Mouse (Mus musculus) urinary bladder, postnatal 14 days (tissue): Measurements from ENCODE around the gene Pgap2.
A peak's percentile ranks its signal among the peaks of the same experiment; 100 is the strongest.
"Not testable (repeated sequence)": the region's sequence is repeated elsewhere in the genome, so short reads cannot be mapped to it uniquely, and the experiment has no call there.

Experiments
- DNase-seq: peaks from one replicate; pipeline ENCODE4 v3.0.0; 2021; ENCODE audit warnings: low spot score

Gene Pgap2

DNA sequence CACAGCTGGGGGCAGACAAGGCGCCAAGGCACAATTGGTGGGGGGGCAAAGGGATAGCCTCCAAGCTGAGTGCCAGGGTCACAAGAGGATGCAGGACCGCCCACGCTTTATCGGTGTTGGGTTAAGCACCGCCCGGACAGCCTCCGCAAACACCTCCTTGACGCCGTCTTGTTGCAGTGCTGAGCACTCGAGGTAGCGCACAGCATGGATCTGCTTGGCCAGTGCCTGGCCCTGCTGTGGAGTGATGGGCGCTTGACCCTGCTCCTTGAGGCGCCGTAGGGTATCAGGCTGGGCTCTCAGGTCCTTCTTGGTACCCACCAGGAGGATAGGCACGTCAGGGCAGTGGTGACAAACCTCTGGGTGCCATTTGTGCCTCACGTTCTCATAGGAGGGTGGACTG, 29.6 kb downstream of the Pgap2 start:
- no peak for DNase-seq

DNA sequence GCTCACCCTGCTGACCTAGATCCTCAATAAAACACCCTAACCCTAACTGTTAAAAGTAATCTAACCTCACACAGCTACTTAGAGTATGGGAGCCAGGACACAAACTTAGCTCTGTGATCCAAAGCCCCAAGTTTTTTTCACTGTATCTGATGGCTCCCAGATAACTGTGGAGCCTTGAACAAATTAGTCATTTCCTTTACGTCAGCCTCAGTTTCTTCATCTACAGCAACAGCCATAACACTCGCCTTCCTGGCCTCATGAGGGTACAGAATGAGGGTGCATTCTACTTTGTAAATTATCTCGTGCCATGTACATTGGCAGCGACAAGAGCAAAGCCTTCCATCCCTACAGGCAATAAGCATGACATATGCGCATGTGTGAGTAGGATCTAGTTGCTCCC, 32.4 kb downstream of the Pgap2 start:
- DNase-seq, result no peak

- no peak for DNase-seq
These were observed 32.9 kb downstream of the Pgap2 start for GRCm38 (mm10) chr7:102242917-102243316.

DNA sequence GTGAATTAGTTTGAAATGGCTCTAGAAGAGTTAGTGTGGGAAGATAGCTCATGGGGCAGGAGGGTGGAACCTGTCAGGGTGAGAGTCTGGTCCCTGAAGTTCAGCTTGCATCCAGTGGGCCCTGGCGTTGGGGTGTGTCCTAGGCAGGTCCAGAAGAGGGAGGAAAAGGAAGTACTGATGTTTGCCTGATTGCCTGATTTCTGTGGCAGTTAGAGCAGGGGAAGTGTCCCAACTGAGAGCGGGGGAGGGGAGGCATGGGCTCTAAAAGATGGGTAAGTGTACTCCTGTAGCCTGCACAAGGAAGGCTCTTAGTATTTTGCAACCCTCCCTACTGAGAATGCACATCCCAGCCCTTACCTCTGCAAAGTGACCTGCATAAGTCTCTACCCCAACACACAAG, 33.9 kb downstream of the Pgap2 start:
- peak; percentile 46 for DNase-seq

DNA sequence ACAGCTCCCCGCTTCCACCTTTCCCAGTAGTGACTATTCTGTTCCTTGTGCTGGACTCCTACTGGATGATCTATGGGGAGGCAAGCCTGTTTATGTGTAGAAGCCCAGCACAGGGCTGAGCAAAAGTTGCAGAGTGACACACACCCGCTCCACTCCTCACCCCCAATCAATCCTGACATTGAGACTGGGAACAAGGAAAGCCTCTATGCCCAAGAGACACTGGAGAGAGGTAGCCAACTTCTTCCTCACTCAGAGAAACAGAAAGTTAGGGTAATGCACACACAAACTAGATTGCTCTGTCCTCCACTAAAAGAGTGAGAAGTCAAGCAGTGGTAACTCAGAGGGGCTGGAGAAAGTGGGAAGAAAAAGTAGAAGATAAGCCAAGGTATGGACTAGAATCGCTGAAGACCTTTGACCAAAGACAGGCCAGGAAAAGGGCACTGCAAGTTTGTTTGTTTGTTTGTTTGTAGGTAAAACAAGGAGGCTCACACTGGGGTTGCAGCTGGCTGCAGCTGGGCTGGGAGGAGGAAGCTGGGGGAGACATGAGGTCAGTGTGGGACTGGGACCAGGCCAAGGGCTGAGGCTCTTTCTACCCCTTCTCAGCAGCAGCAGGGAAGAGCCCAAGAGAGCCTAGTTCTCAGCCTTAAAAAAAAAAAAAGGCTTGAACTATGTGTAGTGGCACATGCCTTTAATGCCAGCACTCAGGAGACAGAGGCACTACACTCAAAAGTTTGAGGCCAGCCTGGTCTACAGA, 35.0 kb downstream of the Pgap2 start:
- DNase-seq, result peak; percentile 40

GRCm38 (mm10) chr7:102245775-102246174, 35.8 kb downstream of the Pgap2 start:
- peak; percentile 32 for DNase-seq

DNA sequence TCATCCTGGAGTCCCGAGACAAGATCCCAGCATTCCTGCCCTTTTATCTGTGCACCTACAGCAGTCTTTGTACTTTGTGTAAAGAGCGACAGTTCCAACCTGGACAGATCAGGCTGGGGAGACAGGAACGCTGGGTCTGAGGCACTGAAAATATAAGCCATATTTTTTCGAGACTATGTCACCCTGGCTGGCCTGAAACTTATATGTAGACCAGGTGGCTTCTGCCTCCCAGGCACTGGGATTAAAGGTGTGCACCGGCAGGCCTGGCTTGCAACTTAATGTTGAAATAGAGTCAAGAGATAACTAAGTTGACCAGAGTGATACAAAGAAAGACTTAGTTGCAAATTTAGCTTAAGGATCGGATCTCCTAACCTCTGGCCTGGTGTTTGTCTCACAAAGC, 36.3 kb downstream of the Pgap2 start:
- DNase-seq, result no peak

DNA sequence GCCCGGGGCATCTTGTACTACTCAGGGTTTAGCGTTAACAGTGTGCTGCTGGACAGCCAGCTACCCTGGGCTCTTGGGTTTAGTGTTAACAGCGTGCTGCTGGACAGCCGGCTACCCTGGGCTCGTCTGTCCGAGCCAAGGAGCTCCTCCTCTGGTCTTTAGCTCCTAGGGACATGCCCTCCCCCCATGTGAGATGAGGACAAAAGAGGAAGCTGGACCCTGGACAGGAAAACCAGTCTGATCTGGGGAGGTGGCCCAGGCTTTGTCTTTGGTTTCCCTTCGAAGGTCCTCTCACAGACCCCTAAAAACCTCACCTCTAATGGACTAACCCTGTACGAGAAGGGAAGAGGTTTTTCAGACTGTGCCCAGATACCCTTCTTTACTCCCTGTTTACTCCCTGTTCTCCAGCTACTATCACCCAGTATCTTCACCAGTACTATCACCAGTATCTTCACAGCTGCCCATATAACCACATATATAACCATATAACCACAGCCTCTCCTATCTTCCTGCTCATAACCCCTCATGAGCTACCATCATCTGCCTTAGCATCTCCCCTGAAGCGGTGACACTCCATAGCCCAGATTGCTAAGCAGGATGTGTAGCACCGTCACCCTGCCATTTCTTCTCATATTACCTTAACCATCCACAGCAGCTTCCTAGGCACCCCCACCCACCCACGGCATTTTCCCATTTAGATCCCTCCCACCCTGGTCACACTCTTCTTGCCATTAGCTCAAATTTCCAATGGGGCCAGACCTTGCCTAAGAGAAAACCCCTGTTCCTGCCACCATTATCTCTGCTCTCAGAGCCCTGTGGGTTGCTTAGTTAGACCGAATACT, 37.2 kb downstream of the Pgap2 start:
- no peak for DNase-seq

GRCm38 (mm10) chr7:102248691-102249404, 38.8 kb downstream of the Pgap2 start:
- DNase-seq, result no peak

DNA sequence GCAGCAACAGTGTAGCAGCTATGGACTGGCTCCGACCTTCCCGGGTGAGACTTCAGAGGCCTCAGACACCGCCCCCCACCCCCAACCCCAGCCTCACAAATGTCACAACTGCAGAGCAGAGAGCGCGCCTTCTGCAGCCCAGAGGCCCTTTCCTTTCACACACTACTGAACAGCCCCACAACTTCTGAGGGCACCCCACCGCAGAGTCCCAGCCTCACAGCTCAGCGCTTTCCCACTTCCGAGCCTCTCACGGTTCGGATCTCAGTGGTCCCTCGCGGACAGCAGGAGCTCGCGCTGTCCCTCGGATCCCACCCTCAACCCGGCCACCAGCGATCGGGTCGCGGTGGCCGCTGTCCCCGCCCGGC, 39.5 kb downstream of the Pgap2 start:
- no peak for DNase-seq

GRCm38 (mm10) chr7:102249896-102250630, 40.1 kb downstream of the Pgap2 start:
- peak; percentile 74 for DNase-seq

GRCm38 (mm10) chr7:102250631-102251214, 40.7 kb downstream of the Pgap2 start:
- DNase-seq, result peak; percentile 93

DNA sequence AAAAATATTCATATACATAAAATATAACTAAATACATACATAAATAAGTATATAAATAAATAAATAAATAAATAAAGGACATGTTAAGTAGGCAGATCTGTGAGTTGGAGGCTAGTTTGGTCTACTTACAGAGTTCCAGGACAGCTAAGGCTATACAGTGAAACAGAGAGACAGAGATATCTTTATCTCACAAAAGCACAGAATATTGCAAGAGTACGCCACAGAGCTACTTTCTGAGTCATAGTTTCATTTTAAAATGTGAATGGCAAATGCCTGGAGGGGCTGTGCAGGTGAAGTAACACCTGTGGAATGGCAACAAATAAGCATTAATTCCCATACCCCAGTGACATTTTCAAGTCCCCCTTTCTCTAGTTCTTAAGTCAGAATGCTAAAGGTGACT, 43.6 kb downstream of the Pgap2 start:
- no peak for DNase-seq

GRCm38 (mm10) chr7:102255954-102256353, 45.9 kb downstream of the Pgap2 start, which contains the start of gene Rhog:
Gene Rhog (minus strand): TSS chr7:102256054.
- no peak for DNase-seq

GRCm38 (mm10) chr7:102256636-102257035, 46.6 kb downstream of the Pgap2 start:
- no peak for DNase-seq

DNA sequence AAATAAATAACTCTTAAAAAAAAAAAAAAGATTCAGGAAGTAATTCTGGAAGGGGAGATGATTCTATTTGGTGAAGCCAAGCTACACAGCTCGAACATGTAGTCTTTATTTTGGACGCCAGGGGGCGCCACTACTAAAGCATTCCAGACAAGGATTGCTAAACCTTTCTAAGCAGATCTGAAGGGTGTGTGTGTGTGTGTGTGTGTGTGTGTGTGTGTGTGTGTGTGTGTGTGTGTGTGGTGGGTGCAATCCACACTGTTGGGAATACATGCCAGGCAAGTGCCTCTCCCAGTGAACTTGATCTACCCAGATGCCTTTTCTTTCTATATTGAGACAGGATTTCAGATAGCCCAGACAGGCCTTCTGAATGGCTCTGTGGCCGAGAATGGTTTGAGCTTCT, 48.2 kb downstream of the Pgap2 start:
- DNase-seq, result peak; percentile 87

- DNase-seq, result no peak
These were observed 48.7 kb downstream of the Pgap2 start for GRCm38 (mm10) chr7:102258753-102259152.

DNA sequence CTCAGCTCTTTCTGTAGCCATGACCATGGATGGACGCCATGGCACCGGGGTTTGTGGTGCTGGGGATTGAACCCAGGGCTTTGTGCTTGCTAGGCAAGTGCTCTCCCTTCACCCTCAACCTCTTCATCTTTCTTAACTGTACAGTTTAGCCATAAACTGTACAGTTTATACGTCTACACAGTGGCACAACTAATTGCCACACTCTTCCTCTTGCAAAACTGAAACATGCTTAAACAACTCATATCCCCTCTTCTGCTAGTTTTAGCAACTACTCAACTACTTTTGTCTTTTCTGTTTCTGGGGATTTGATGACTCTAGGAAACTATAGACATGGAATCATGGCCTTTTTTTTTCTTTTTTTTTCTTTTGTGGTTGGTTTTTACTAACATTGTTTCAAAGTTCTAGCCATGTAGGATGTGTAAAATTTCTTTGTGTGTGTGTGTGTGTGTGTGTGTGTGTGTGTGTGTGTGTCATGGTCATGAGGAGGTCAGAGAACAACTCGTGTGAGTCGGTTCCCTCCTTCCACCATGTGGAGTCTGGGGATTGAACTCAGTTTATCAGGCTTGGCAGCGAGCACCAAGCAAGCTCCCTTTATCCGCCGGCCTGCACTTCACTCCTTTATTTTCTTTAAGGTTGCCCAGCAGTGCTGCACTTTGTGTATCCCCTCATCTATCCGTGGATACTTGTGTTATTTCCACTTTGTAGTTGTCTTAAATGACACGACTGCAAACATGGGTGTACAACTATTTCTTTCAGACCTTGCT, 49.9 kb downstream of the Pgap2 start:
- no peak for DNase-seq

GRCm38 (mm10) chr7:102260518-102260917, 50.5 kb downstream of the Pgap2 start:
- no peak for DNase-seq

DNA sequence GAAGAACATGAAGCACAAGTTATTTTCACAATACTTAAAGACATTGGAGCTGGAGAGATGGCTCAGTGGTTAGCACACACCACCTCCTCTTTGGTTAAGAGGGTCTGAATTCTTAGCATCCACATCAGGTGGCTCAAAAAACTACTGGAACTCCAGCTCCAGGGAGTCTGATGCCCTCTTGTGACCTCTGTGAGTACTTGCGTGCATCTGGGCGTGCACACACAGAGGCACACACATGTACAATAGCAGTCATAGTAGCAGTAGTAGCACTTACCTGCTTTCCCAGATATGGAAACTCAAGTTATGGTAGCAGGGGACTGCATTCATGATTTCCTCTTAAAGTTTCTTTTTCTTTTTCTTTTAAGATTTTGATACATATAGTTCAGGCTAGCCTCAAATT, 53.0 kb downstream of the Pgap2 start:
- no peak for DNase-seq

- not testable (repeated sequence) for DNase-seq
These were observed 56.0 kb downstream of the Pgap2 start for GRCm38 (mm10) chr7:102266021-102266400.
